Mouse (Mus musculus): Measurements from ENCODE around the gene Adh6b. TPM values are rescaled to one million over a fixed set of nuclear protein-coding genes. Genes with fewer than 3 reads are reported as not detected.

Adh6b gene
- polyA plus RNA-seq (2015; fragmentation: Illumina TruSeq; extraction: RNeasy Lipid Tissue Mini Kit (QIAGEN cat#74804); ENCODE audit: low read depth, low replicate concordance) = not detected

GRCm38 (mm10) chr3:138341471-138341870 lies at the start of gene Adh6b:
Gene Adh6b (plus strand): TSS chr3:138341775.

GRCm38 (mm10) chr3:138312965-138313364 lies 28.6 kb upstream of the Adh6b start, which contains the start of gene Adh6a:
Gene Adh6a (plus strand): TSS chr3:138313286.

Other genes starting within 250 kb of the Adh6b start
- 9.3 TPM for gene Trmt10a, start 198.3 kb upstream of the Adh6b start, polyA plus RNA-seq (2015; fragmentation: Illumina TruSeq; extraction: RNeasy Lipid Tissue Mini Kit (QIAGEN cat#74804); ENCODE audit: low read depth, low replicate concordance)
- gene Mttp, start 196.8 kb upstream of the Adh6b start, polyA plus RNA-seq (2015; fragmentation: Illumina TruSeq; extraction: RNeasy Lipid Tissue Mini Kit (QIAGEN cat#74804); ENCODE audit: low read depth, low replicate concordance) = 7.4 TPM
- gene 4930579F01Rik, start 147.9 kb upstream of the Adh6b start, polyA plus RNA-seq (2015; fragmentation: Illumina TruSeq; extraction: RNeasy Lipid Tissue Mini Kit (QIAGEN cat#74804); ENCODE audit: low read depth, low replicate concordance) = not detected
- not detected for gene Adh7, start 124.0 kb upstream of the Adh6b start, polyA plus RNA-seq (2015; fragmentation: Illumina TruSeq; extraction: RNeasy Lipid Tissue Mini Kit (QIAGEN cat#74804); ENCODE audit: low read depth, low replicate concordance)
- gene Adh1, start 80.8 kb upstream of the Adh6b start, polyA plus RNA-seq (2015; fragmentation: Illumina TruSeq; extraction: RNeasy Lipid Tissue Mini Kit (QIAGEN cat#74804); ENCODE audit: low read depth, low replicate concordance) = 0.58 TPM
- gene Adh6a, start 28.5 kb upstream of the Adh6b start, polyA plus RNA-seq (2015; fragmentation: Illumina TruSeq; extraction: RNeasy Lipid Tissue Mini Kit (QIAGEN cat#74804); ENCODE audit: low read depth, low replicate concordance) = not detected
- gene Adh4, start 73.7 kb downstream of the Adh6b start, polyA plus RNA-seq (2015; fragmentation: Illumina TruSeq; extraction: RNeasy Lipid Tissue Mini Kit (QIAGEN cat#74804); ENCODE audit: low read depth, low replicate concordance) = not detected
- 77.9 TPM for gene Adh5, start 101.3 kb downstream of the Adh6b start, polyA plus RNA-seq (2015; fragmentation: Illumina TruSeq; extraction: RNeasy Lipid Tissue Mini Kit (QIAGEN cat#74804); ENCODE audit: low read depth, low replicate concordance)
- 38.3 TPM for gene Metap1, start 147.7 kb downstream of the Adh6b start, polyA plus RNA-seq (2015; fragmentation: Illumina TruSeq; extraction: RNeasy Lipid Tissue Mini Kit (QIAGEN cat#74804); ENCODE audit: low read depth, low replicate concordance)
- gene Eif4e, start 184.4 kb downstream of the Adh6b start, polyA plus RNA-seq (2015; fragmentation: Illumina TruSeq; extraction: RNeasy Lipid Tissue Mini Kit (QIAGEN cat#74804); ENCODE audit: low read depth, low replicate concordance) = 247 TPM

Data from brain, adult 10 weeks (tissue).